Mouse (Mus musculus) kidney, adult 2 months (tissue): ENCODE measurements around the gene Afp. TPM values are rescaled to one million over a fixed set of nuclear protein-coding genes. Genes with fewer than 3 reads are reported as not detected.

Source experiments
- DNase-seq: peaks from one replicate; pipeline ENCODE4 v3.0.0; 2021
- H3K27ac ChIP-seq: fragments of 200-500 bp; 2 replicates; pipeline ENCODE4 v1.5.1; 2012; ENCODE audit warnings: low read depth, low read length, control low read depth, inconsistent platforms; ENCODE audit not compliant: insufficient read depth
- H3K27me3 ChIP-seq: fragments of 200-500 bp; replicated peaks from 2 replicates; pipeline ENCODE4 v1.6.1; 2012; ENCODE audit warnings: mild to moderate bottlenecking, moderate library complexity, low read length, inconsistent platforms; ENCODE audit not compliant: control insufficient read depth, insufficient read depth
- H3K36me3 ChIP-seq: fragments of 200-500 bp; 2 replicates; pipeline ENCODE4 v1.6.1; 2012; ENCODE audit warnings: mild to moderate bottlenecking, moderate library complexity, low read length, inconsistent platforms; ENCODE audit not compliant: control insufficient read depth, insufficient read depth
- H3K4me1 ChIP-seq: fragments of 200-500 bp; 2 replicates; pipeline ENCODE4 v1.6.1; 2011; ENCODE audit warnings: low read length; ENCODE audit not compliant: control insufficient read depth, insufficient read depth
- H3K4me3 ChIP-seq: fragments of 200-500 bp; 2 replicates; pipeline ENCODE4 v1.5.1; 2011; ENCODE audit warnings: mild to moderate bottlenecking, low read depth, low read length, control low read depth; ENCODE audit not compliant: insufficient read depth
- CTCF ChIP-seq: fragments of 200-500 bp; conservative IDR thresholded peaks from 2 replicates; pipeline ENCODE4 v1.5.1; 2011; ENCODE audit warnings: low read depth, mild to moderate bottlenecking, control low read depth, low read length, moderate library complexity, mixed read lengths; ENCODE audit not compliant: insufficient read depth, insufficient read length
- POLR2A ChIP-seq: fragments of 200-500 bp; IDR thresholded peaks from one replicate; pipeline ENCODE4 v1.6.1; 2011; ENCODE audit warnings: low read depth, low read length, control low read depth
- WGBS: fragments of 180-500 bp; shearing (Covaris S2); methylation state at CpG from one replicate; pipeline ENCODE4 v1.1.7; 2018; 5-methylcytosine and 5-hydroxymethylcytosine counted together
- polyA plus RNA-seq: library from polyadenylated mRNA; depleted of rRNA; stranded (reverse); fragments of >200 nt; gene quantifications from 2 replicates; pipeline ENCODE4 v1.2.3, GENCODE M21; 2012

The Afp gene
- polyA plus RNA-seq, 1 experiment, result 0.78 TPM

DNA sequence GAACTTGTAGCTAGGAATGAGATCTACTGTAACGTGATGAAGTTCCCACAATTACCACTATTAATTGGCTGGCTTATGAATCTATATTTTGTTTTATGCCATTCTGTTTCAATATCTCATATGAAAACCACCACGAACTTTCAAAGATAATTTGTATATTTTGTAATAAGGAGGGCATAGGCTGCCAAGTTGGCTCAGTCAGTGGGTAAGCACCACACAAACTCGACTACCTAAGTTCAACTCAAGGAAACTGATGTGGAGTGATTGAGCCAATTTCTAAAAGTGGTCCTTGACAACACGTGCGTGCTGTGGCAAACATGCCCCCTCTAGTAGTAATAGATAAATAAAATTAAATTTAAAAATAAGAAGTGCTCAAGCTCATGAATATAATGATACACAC is 11.2 kb downstream of the Afp start:
- WGBS, result 90% methylated on average over 5 of the region's 5 CpGs
- no peak overlapping the region for H3K4me3 ChIP-seq
- TF ChIP-seq POLR2A, result no peak
- TF ChIP-seq CTCF, result no peak
- H3K27ac ChIP-seq, result no peak overlapping the region
- no peaks in the 10 kb centered on the region for H3K36me3 ChIP-seq
- DNase-seq, result no peak
- no peaks in the 10 kb centered on the region for H3K27me3 ChIP-seq
- H3K4me1 ChIP-seq, result no peaks in the 10 kb centered on the region

DNA sequence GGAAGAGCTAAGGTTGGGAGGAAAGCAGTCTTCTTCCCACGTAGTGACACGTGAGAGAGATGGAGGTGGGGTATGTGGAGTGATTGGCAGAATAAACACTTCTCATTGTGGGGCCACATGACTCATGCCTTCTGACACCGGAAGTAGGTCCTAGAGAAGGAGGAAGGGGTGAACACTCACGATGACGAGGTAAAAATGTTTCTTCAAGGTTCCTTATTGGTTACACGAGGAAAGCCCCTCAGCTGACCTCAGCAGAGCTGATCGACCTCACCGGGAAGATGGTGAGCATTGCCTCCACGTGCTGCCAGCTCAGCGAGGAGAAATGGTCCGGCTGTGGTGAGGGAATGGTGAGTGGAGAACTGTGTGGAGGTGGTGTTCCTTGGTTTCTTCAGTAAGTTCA is 14.2 kb downstream of the Afp start:
- no peak overlapping the region for H3K4me3 ChIP-seq
- no peak for DNase-seq
- no peaks in the 10 kb centered on the region for H3K4me1 ChIP-seq
- no peak for TF ChIP-seq CTCF
- no peak for TF ChIP-seq POLR2A
- WGBS, result 73% methylated on average over 11 of the region's 11 CpGs
- H3K27ac ChIP-seq, result no peak overlapping the region
- no peaks in the 10 kb centered on the region for H3K27me3 ChIP-seq
- no peaks in the 10 kb centered on the region for H3K36me3 ChIP-seq

DNA sequence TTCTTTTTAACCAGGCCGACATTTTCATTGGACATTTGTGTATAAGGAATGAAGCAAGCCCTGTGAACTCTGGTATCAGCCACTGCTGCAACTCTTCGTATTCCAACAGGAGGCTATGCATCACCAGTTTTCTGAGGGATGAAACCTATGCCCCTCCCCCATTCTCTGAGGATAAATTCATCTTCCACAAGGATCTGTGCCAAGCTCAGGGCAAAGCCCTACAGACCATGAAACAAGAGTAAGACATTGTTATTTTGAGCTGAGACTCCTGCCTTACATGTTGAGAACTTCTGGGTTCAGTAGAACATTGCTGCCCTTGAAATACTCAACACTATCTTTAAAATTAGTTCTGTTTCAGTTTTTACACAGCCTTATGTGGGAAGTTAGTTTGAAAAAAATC is 16.0 kb downstream of the Afp start:
- Histone ChIP-seq H3K4me3 (no peak overlapping the region), H3K36me3 (no peaks in the 10 kb centered on the region), H3K4me1 (no peaks in the 10 kb centered on the region), H3K27ac (no peak overlapping the region), H3K27me3 (no peaks in the 10 kb centered on the region)
- no peak for DNase-seq
- WGBS, result 48% methylated on average over 2 of the region's 2 CpGs
- TF ChIP-seq CTCF (no peak), POLR2A (no peak)

DNA sequence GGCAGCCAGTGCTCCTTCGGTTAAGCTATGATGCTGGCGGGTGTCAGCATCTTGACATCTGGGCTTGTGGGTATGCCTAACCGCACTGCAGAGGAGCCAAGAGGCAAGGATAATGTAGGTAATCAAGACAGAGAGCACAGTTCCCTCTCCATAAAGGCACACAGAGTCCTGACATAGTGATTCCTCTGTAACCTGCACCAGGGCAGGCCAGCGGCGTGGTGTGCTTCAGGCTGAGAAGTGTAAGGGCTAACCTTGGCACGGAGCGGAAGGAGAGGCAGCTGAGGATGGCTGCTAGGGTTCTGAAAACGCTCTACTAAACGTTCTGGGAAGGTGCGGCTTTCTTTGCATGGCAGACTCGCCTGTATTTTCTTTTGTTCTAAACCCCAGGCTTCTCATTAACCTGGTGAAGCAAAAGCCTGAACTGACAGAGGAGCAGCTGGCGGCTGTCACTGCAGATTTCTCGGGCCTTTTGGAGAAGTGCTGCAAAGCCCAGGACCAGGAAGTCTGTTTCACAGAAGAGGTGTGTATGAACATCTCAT is 16.9 kb downstream of the Afp start:
- Histone ChIP-seq H3K4me1 (no peaks in the 10 kb centered on the region; the same call in 1 of the 2 replicates), H3K4me3 (no peak overlapping the region), H3K27me3 (no peaks in the 10 kb centered on the region), H3K36me3 (no peaks in the 10 kb centered on the region), H3K27ac (no peak overlapping the region)
- DNase-seq, result peak; percentile 39
- TF ChIP-seq CTCF, result no peak
- TF ChIP-seq POLR2A, result no peak
- 62% methylated on average over 13 of the region's 13 CpGs for WGBS

DNA sequence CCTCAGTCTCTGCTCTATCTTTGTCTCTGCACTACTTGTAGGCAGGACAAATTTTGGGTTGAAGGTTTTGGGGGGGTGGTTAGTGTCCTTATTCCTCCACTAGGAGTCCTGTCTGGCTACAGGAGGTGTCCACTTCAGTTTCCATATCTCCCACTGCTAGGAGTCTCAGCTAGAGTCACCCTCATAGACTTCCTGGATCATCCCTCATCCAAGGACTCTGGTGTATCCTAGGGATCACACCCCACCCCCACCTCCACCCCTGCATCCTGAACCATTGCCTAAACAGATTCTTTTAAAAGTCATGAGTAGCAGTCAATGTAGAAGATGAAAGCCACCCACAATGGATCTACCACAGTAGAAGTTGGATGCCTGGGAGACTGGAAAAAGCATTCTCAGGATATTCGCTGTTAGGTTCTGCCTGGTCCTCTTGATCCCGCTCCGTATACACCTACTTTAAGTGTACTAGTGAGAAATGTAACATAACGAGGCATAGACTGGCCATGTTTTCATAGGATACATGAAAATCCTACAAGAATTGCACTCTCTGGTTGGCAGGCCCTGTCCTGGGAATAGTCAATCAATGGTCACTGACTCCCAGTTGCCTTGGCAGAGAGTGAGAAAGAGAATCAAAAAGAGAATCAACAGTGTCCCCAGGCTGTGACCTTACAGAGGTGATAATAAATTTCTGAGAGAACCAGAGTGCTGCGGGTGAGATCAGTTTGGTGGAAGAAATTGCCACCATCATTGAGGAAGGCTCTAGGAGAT is 19.5 kb downstream of the Afp start:
- H3K27ac ChIP-seq, result no peak overlapping the region
- no peak overlapping the region for H3K4me3 ChIP-seq
- TF ChIP-seq POLR2A (no peak), CTCF (no peak)
- no peak for DNase-seq
- no peaks in the 10 kb centered on the region for H3K36me3 ChIP-seq
- H3K27me3 ChIP-seq, result no peaks in the 10 kb centered on the region
- no peaks in the 10 kb centered on the region; the same call in 1 of the 2 replicates for H3K4me1 ChIP-seq
- WGBS, result 89% methylated on average over 5 of the region's 5 CpGs

DNA sequence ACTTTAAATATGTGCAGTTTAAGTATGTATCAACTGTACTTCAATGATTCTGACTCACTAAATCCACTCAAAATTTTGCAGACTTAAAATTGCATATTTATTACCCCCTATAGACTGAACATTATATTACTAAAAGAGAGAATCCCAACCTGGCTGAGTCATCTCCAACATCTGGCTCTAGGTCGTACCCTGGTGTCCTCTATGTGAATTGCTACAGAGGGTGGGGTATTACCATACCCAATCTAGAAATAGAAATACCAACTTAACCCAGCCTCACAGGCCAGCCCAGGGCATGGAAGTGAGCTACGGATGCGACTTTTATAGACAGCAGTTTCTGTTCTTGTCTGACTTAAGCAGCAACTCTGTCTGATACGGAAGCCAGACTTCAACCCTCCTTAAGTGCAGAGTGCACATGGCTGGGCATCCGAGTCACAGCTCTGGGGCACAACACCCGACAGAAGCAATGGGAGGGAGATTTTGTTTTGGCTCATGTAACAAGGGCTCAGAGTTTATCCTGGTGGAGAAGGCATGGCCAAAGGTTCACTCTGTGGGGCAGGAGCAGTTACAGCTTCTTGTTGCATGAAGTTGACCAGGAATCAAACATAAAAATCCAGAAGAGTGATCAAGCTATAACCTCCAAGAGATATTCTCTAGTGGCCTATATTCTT is 21.9 kb downstream of the Afp start:
- Histone ChIP-seq H3K4me1 (no peaks in the 10 kb centered on the region; the same call in 1 of the 2 replicates), H3K4me3 (no peak overlapping the region), H3K36me3 (no peaks in the 10 kb centered on the region), H3K27ac (no peak overlapping the region; the same call in 1 of the 2 replicates), H3K27me3 (no peaks in the 10 kb centered on the region)
- 56% methylated on average over 6 of the region's 6 CpGs for WGBS
- TF ChIP-seq POLR2A (no peak), CTCF (no peak)
- DNase-seq, result peak; percentile 80

DNA sequence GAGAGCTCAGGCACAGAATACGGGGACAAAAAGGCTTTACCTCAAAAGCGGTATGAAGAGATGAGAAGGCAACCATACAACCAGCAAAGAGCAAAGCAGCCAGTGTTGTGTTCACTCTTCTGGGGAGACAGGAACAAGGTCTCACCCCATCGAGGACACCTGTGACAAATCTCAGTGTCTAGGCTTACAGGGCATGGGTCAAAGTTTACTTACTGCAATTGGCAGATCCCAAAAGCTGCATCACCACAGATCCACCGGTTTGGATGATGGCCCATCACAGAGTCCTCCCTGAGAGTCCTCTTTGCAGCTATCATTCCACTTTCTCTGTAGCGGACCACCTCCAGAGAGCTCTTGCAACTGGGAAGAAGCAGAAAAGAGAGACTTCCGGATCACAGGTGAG is 25.0 kb downstream of the Afp start:
- peaks cover 9% of the 10 kb centered on the region; the same call in 1 of the 2 replicates for H3K4me1 ChIP-seq
- no peaks in the 10 kb centered on the region for H3K27me3 ChIP-seq
- no peak overlapping the region for H3K4me3 ChIP-seq
- DNase-seq, result no peak
- H3K27ac ChIP-seq, result no peak overlapping the region
- no peak for TF ChIP-seq CTCF
- TF ChIP-seq POLR2A, result no peak
- 84% methylated on average over 6 of the region's 6 CpGs for WGBS
- H3K36me3 ChIP-seq, result no peaks in the 10 kb centered on the region
